Mouse (Mus musculus): ENCODE data around the gene Fars2. TPM values are rescaled to one million over a fixed set of nuclear protein-coding genes. Genes with fewer than 3 reads are reported as not detected.

The Fars2 gene
- 19.8 and 24.0 TPM in 2 replicates for polyA plus RNA-seq (2012; rRNA removed)

DNA sequence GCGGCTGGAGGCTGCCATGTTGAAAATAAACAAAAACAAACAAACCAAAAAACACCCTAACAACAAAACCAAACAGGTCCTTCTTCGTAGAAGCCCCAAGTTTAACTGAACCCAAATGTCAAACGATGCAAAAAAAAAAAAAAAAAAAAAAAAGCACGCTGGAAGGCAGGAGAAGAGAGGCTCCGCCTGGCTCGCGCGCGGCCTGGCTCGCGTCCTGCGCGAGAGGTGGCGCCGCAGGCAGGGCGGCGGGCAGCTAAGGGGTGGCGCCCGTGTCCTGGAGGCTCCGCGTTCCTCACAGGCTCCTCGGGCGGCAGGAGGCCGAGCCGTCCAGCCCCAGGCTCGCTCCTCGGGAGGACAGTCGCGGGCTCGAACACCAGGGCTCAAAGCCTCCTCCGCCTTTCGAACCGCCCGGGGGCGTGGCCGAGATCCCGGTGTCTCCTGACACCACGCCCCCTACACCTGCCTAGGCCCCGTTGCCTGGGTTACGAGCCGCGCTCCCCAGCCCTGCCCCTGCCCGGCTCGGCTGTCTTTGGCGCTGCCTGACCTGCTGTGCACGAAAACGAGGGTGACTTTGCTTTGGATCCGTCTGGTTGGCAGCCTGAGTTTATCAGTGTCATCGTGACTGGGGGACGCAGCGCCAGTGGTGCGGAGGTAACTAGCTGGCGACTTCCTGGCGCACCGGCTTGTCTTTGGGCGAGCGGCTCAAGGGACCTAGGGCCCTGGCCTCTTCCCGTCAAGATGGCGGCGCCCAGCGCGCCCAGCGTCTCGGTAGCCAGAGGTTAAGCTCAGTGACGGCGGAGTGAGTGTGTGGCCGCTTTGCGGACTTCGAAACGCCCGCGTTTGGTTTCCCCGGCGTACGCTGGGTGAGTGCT is at the start of gene Fars2, which contains the start of gene Lyrm4:
Gene Fars2, plus strand, starts transcription at position 270 of the 872 bp plus-strand sequence.
Gene Lyrm4, minus strand, starts transcription at position 384 of the 872 bp plus-strand sequence.

DNA sequence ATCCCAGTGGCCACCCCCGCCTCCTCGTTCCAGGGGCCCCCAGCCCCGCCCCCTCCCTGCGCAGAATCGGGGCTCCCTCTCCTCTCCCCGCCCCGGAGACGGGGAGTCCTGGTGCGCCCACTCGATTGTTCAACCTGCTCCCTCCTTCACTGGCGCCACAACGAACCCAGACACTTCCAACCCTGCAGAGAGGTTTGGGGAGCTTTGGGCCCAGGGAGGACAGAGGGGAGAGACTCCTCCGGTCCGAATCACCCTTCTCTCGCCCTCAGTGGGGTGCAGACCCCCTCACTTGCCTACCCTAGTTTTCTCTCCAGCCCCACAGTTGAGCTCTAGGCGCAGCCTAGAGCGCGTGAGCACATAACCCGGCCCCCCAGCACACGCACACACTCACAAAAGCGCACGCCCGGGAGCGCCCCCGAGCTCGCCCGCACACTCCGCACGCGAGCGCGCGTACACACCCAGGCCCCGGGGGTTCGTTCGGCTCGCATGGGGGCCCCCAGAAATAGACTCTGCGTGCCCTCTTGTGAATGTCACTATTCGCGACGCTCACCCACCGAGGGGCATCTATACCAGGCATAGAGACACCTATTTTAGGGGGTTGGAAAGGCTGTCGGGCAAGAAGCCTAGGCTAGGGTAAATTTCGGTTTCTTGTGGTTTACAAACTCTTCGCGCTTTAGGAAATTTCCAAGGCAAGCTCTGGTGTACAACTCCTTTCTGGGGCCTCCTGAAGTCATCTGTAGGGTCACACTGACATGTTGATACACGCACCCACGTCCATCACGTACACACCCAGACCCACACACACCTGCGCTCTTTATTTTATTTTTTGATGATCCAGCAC is 617.7 kb downstream of the Fars2 start, which contains the start of gene Nrn1:
Gene Nrn1, minus strand, starts transcription at position 401 of the 841 bp plus-strand sequence.

Other genes with a start within 250 kb of the Fars2 start
- gene Rpp40, start 211.1 kb upstream of the Fars2 start, polyA plus RNA-seq (2012; rRNA removed) = 0.65 and 0.85 TPM in 2 replicates
- not detected in 2 replicates for gene Ppp1r3g, start 158.6 kb upstream of the Fars2 start, polyA plus RNA-seq (2012; rRNA removed)
- 2.7 and 5.1 TPM in 2 replicates for gene Lyrm4, start 114 bp downstream of the Fars2 start, polyA plus RNA-seq (2012; rRNA removed)

All from stomach, adult 2 months (tissue).